Mouse (Mus musculus): ENCODE measurements at regions not wholly inside any gene's neighbourhood (a gene's known extent, or its start where the extent isn't known, plus 50 kb on each side); places are given as distances from the start of the nearest gene placed in this dataset.

GRCm38 (mm10) chr12:9345359-9345758 is 224.6 kb upstream of the Osr1 start:
- intact Hi-C loops (cut with DNase I), result no loop called here
- no peak for DNase-seq

GRCm38 (mm10) chr12:9355512-9355911 is 214.4 kb upstream of the Osr1 start:
- Histone ChIP-seq H3K4me1 (ENCODE audit: control insufficient read depth, insufficient read depth, low read length) (no peaks in the 10 kb centered on the region), H3K4me3 (no peak overlapping the region), H3K27ac (no peak overlapping the region), H3K9ac (ENCODE audit: low read depth, low read length) (no peak overlapping the region), H3K79me2 (replicated peaks; ENCODE audit: control insufficient read depth, insufficient read depth, low read length) (no peaks in the 10 kb centered on the region), H3K27me3 (ENCODE audit: control insufficient read depth, insufficient read depth, low read length) (no peaks in the 10 kb centered on the region), H3K36me3 (ENCODE audit: control insufficient read depth, insufficient read depth, low read length) (no peaks in the 10 kb centered on the region)
- DNase-seq, result no peak
- TF ChIP-seq EP300 (IDR thresholded peaks at IDR 0.05; ENCODE audit: insufficient read depth, low read depth, low read length), result no peak
- TF ChIP-seq CTCF (IDR thresholded peaks at IDR 0.05), result no peak
- no peak for TF ChIP-seq POLR2A (IDR thresholded peaks at IDR 0.05; ENCODE audit: insufficient read depth, low read depth, low read length)
- 81% methylated on average over 4 of the region's 4 CpGs for WGBS
- intact Hi-C loops (cut with DNase I), result no loop called here

More at GRCm38 (mm10) chr12:9345359-9345758, 224.6 kb upstream of the Osr1 start:
- no peaks in the 10 kb centered on the region for H3K36me3 ChIP-seq (ENCODE audit: control insufficient read depth, insufficient read depth, low read length)
- H3K79me2 ChIP-seq (replicated peaks; ENCODE audit: control insufficient read depth, insufficient read depth, low read length), result no peaks in the 10 kb centered on the region
- no peak overlapping the region for H3K27ac ChIP-seq
- no peak overlapping the region for H3K4me3 ChIP-seq
- WGBS, result 76% methylated on average over 1 of the region's 1 CpGs
- no peaks in the 10 kb centered on the region for H3K4me1 ChIP-seq (ENCODE audit: control insufficient read depth, insufficient read depth, low read length)
- H3K9ac ChIP-seq (ENCODE audit: low read depth, low read length), result no peak overlapping the region
- no peaks in the 10 kb centered on the region for H3K27me3 ChIP-seq (ENCODE audit: control insufficient read depth, insufficient read depth, low read length)
- TF ChIP-seq POLR2A (IDR thresholded peaks at IDR 0.05; ENCODE audit: insufficient read depth, low read depth, low read length) (no peak), CTCF (IDR thresholded peaks at IDR 0.05) (no peak), EP300 (IDR thresholded peaks at IDR 0.05; ENCODE audit: insufficient read depth, low read depth, low read length) (no peak)

GRCm38 (mm10) chr12:9357856-9358255 is 212.1 kb upstream of the Osr1 start:
- intact Hi-C loops (cut with DNase I), result no loop called here
- no peak for DNase-seq
- no peak for TF ChIP-seq EP300 (IDR thresholded peaks at IDR 0.05; ENCODE audit: insufficient read depth, low read depth, low read length)
- TF ChIP-seq POLR2A (IDR thresholded peaks at IDR 0.05; ENCODE audit: insufficient read depth, low read depth, low read length), result no peak
- TF ChIP-seq CTCF (IDR thresholded peaks at IDR 0.05), result no peak
- Histone ChIP-seq H3K79me2 (replicated peaks; ENCODE audit: control insufficient read depth, insufficient read depth, low read length) (no peaks in the 10 kb centered on the region), H3K4me3 (no peak overlapping the region), H3K27me3 (ENCODE audit: control insufficient read depth, insufficient read depth, low read length) (no peaks in the 10 kb centered on the region), H3K9ac (ENCODE audit: low read depth, low read length) (no peak overlapping the region), H3K36me3 (ENCODE audit: control insufficient read depth, insufficient read depth, low read length) (no peaks in the 10 kb centered on the region), H3K4me1 (ENCODE audit: control insufficient read depth, insufficient read depth, low read length) (no peaks in the 10 kb centered on the region), H3K27ac (no peak overlapping the region)
- WGBS, result 60% methylated on average over 5 of the region's 5 CpGs

- no peak overlapping the region for H3K4me3 ChIP-seq
- TF ChIP-seq CTCF (IDR thresholded peaks at IDR 0.05) (no peak), POLR2A (IDR thresholded peaks at IDR 0.05; ENCODE audit: insufficient read depth, low read depth, low read length) (no peak), EP300 (IDR thresholded peaks at IDR 0.05; ENCODE audit: insufficient read depth, low read depth, low read length) (no peak)
- H3K36me3 ChIP-seq (ENCODE audit: control insufficient read depth, insufficient read depth, low read length), result no peaks in the 10 kb centered on the region
- H3K27me3 ChIP-seq (ENCODE audit: control insufficient read depth, insufficient read depth, low read length), result no peaks in the 10 kb centered on the region
- H3K4me1 ChIP-seq (ENCODE audit: control insufficient read depth, insufficient read depth, low read length), result no peaks in the 10 kb centered on the region
- H3K9ac ChIP-seq (ENCODE audit: low read depth, low read length), result no peak overlapping the region
- intact Hi-C loops (cut with DNase I), result no loop called here
- H3K27ac ChIP-seq, result no peak overlapping the region
- DNase-seq, result peak in 1 of 2 experiments; percentile 13
- no peaks in the 10 kb centered on the region for H3K79me2 ChIP-seq (replicated peaks; ENCODE audit: control insufficient read depth, insufficient read depth, low read length)
- 45% methylated on average over 8 of the region's 8 CpGs for WGBS
Observed at GRCm38 (mm10) chr12:9358872-9359271, 211.0 kb upstream of the Osr1 start.

- Histone ChIP-seq H3K27me3 (ENCODE audit: control insufficient read depth, insufficient read depth, low read length) (no peaks in the 10 kb centered on the region), H3K27ac (no peak overlapping the region), H3K9ac (ENCODE audit: low read depth, low read length) (no peak overlapping the region), H3K4me1 (ENCODE audit: control insufficient read depth, insufficient read depth, low read length) (no peaks in the 10 kb centered on the region), H3K36me3 (ENCODE audit: control insufficient read depth, insufficient read depth, low read length) (no peaks in the 10 kb centered on the region), H3K79me2 (replicated peaks; ENCODE audit: control insufficient read depth, insufficient read depth, low read length) (no peaks in the 10 kb centered on the region), H3K4me3 (no peak overlapping the region)
- no peak for TF ChIP-seq EP300 (IDR thresholded peaks at IDR 0.05; ENCODE audit: insufficient read depth, low read depth, low read length)
- no peak for TF ChIP-seq CTCF (IDR thresholded peaks at IDR 0.05)
- no peak for TF ChIP-seq POLR2A (IDR thresholded peaks at IDR 0.05; ENCODE audit: insufficient read depth, low read depth, low read length)
- 62% methylated on average over 1 of the region's 1 CpGs for WGBS
- intact Hi-C loops (cut with DNase I), result no loop called here
- DNase-seq, result no peak
Observed at GRCm38 (mm10) chr12:9365931-9366330, 204.0 kb upstream of the Osr1 start.

- Histone ChIP-seq H3K9ac (ENCODE audit: low read depth, low read length) (no peak overlapping the region), H3K36me3 (ENCODE audit: control insufficient read depth, insufficient read depth, low read length) (no peaks in the 10 kb centered on the region), H3K27me3 (ENCODE audit: control insufficient read depth, insufficient read depth, low read length) (no peaks in the 10 kb centered on the region), H3K27ac (no peak overlapping the region), H3K79me2 (replicated peaks; ENCODE audit: control insufficient read depth, insufficient read depth, low read length) (no peaks in the 10 kb centered on the region), H3K4me1 (ENCODE audit: control insufficient read depth, insufficient read depth, low read length) (no peaks in the 10 kb centered on the region), H3K4me3 (no peak overlapping the region)
- WGBS, result 88% methylated on average over 5 of the region's 5 CpGs
- intact Hi-C loops (cut with DNase I), result no loop called here
- TF ChIP-seq CTCF (IDR thresholded peaks at IDR 0.05), result no peak
- TF ChIP-seq EP300 (IDR thresholded peaks at IDR 0.05; ENCODE audit: insufficient read depth, low read depth, low read length), result no peak
- no peak for TF ChIP-seq POLR2A (IDR thresholded peaks at IDR 0.05; ENCODE audit: insufficient read depth, low read depth, low read length)
- DNase-seq, result no peak
Observed at GRCm38 (mm10) chr12:9368682-9369081, 201.2 kb upstream of the Osr1 start.
